Mouse (Mus musculus) ES-Bruce4 (cell line): ENCODE measurements at regions not wholly inside any gene's neighbourhood (a gene's known extent, or its start where the extent isn't known, plus 50 kb on each side); places are given as distances from the start of the nearest gene placed in this dataset.

ENCODE experiments used
- CTCF ChIP-seq: IDR thresholded peaks from one replicate; pipeline ENCODE4 v1.8.1; 2011; ENCODE audit warnings: low read depth, low read length
- EP300 ChIP-seq: IDR thresholded peaks from 2 replicates; pipeline ENCODE4 v1.6.1; 2011; ENCODE audit warnings: low read depth, low read length; ENCODE audit not compliant: insufficient read depth
- POLR2A ChIP-seq: IDR thresholded peaks from one replicate; pipeline ENCODE4 v1.8.1; 2011; ENCODE audit warnings: low read length; ENCODE audit not compliant: insufficient read depth

DNA sequence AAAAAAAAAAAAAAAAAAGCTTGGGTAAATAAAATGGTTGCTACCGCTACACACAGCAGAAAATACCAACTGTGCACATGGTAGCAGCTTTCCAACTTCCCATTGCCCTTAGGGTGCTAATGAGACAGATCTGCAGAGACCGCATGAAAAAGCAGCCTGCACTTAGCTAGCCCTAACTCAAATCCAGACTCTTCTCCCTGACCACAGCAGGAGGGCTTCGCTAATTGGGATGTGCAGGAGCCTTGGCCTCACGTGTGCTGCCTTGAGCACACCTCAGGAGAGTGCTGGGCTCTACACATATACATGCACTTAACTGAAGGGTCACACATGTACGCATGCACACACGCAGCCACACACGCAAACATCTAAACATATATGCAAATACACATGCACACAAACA is 178.9 kb downstream of the Sox4 start:
- no peak for TF ChIP-seq CTCF
- no peak for TF ChIP-seq EP300
- TF ChIP-seq POLR2A, result no peak
